Mouse (Mus musculus): ENCODE data around the gene Nktr.
A peak's percentile ranks its signal among the peaks of the same experiment; 100 is the strongest.

The Nktr gene

DNA sequence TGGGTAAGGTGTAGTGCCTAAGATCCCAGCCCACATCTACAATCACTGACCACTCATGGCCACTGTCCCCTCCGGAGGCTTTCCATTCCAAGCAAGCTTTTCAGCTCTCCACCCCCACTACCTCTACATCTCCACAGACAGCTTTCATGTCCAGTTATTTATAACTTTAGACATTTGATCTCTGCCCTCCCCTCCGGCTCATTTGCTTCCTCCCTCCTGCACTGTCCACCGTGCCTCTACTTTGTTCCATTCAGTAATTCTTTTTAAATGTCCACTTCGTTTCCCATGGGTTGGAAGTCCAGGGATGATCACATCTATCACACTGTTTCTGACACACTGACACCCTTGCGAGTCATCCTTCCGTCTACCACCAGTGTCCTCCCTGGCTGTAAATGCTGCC lies 11.2 kb upstream of the Nktr start:
- no peak for DNase-seq (ENCODE audit: low spot score)

DNA sequence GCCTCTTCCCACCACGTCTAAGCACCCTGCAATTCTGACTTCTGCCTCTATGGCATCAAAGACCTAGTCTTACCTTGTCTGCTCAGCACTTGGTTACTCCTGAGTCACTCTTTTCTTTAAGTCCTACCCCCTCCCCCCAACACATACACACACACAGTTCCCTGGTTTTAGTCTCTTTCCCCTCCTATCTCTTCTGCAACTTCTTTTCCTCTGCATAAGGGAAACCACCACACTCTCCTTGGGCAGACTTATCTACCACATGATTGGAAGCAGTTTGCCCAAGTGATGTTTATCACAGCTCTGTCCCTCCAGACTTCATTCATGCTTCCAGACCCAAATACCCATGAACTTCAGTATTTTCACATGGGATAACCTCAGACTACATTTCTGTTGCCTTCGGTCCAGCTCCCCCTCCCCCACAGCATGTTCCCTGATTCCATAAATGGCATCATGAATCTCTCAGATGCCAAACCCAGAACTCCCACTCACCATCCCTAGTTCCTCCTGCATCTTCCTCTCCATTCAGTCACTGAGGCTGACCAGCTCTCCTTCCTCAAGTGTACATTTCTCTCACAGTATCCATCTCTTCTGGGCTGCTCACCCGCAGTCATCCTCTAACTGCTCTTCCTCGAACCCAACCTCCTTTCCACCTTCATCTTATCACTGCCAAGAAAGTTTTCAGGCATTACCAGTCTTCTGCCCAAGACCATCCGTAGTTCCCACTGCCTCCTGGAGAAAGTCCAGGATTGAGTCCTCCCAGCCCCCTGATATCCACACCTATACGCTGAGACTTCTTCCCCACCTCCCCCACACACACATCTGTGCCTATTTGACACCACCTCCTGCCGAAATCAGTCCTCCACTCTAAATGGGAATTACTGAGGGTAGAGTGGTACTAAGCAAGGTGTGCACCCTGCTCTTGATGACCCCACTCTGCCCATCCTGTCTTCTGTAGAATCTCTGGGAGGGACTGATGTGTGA lies 10.2 kb upstream of the Nktr start:
- no peak for DNase-seq (ENCODE audit: low spot score)

DNA sequence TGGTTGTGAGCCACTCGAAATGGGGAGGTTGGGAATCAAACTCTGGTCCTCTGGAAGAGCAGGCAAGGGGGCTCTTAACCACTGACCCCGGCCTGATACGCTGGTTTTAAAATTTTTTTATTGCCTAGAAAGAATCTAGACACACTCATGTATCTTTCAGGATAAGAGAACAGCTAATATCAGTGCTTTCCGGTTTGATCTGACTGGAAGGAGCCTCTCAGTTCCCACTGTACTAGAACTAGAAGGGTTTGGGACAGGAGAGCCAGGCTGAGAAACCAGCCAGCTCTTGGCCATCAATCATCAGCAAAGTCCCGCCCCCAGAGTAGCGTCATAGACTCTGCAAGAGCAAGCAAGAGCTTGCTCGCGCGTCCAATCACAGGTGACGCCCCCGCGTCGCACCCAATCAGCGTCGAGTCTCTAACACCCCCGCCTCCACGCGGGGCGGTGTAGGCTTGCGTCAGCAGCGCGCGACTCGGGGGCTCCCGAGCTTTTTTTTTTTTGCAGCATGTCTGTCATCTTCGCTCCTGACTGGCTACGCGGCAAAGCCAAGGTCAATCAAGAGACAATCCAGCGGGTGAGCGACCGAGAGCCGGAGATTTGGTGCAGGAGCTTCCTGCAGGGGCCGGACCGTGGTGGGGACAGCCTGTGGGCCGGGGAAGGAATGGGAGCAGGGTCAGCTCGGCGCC lies 8.9 kb upstream of the Nktr start, which contains the start of gene Ss18l2:
TSS of gene Ss18l2 (plus strand) at position 432 of the 686 bp plus-strand sequence.
- peak; percentile 98 for DNase-seq (ENCODE audit: low spot score)

DNA sequence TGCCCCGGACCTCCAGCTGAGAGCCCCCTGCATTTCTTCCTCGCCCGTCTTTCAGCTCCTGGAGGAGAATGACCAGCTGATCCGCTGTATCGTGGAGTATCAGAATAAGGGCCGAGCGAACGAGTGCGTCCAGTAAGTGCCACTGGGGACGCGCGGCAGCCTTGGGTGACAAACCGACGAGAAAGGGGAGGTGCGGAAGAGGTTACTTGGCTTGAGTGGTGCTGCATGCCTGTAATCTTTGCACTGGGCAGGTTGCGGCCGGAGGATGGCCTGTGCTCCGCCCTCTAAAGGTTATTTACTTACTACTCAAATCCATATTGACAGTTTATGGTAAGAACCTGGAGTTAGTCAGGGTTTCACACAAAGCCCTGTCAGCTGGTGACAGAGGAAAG lies 8.4 kb upstream of the Nktr start:
- no peak for DNase-seq (ENCODE audit: low spot score)

DNA sequence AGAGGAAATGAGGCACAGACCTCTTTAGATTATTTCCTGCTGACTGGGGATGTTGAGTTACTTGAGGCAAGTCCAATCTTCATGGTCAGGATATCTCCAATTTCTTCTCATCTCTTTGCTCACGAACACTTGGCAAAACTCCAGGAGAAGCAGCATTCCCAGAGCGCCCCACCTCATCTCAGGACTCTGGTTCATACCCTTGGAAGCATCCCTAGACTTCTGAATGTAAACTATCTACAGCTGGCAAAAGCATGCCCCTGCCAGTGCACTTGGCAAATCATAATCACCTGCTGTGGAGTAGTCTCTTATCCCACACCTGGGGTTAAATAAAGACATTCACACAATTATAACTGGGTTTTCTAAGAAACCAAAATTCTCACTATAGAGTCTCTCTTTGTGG lies 1.9 kb upstream of the Nktr start:
- DNase-seq (ENCODE audit: low spot score) = no peak

- DNase-seq (ENCODE audit: low spot score) = no peak
Measured at GRCm38 (mm10) chr9:121718070-121718705, 781 bp upstream of the Nktr start.

DNA sequence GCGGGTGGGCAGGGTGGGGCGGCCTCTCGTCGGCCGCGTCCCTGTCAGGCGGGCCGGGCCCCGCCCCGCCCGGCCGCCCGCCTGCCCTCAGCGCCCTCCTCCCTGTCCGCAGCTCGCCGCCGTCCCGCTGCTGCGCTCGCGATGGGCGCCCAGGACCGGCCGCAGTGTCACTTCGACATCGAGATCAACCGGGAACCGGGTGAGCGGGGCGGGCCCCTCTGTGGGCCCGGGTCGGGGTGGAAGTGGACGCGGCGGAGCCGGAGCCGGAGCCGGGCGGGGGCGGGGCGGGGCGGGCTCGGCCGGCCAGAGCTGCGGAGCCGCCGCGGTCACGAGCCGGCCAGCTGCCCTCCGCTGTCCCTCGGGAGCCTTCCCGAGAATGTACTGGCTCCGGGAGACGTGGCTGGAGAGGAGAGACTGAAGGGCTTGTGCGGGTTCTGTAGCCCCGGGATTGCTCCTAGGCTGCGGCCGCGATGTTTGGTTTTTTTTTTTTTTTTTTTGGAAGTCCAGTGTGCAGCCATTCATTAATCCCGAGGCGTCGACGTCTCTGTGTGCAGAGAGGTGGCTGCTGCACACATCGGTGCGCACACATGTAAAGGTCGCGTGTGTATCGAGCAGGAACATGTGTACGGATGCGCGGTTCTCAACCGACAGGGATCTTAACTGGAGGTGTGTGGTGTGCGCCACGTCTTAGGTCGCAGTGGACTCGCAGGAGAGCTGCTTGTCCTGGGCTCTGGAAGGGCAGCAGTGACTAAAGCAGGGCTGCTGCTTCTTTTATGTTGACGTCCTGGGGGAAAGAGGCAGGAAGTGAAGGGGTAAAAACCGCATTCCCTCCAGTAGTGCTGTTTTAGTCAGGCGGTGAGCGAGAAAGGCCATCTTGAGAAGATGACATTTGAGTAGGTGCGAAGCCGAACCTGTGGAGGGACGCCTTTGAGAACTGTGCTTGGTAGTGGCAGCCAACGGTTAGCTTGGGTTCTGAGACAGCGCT lies 670 bp downstream of the Nktr start:
- no peak for DNase-seq (ENCODE audit: low spot score)

- DNase-seq (ENCODE audit: low spot score) = no peak
Measured at GRCm38 (mm10) chr9:121740490-121740889, 21.5 kb downstream of the Nktr start.

GRCm38 (mm10) chr9:121741168-121741567 lies 22.2 kb downstream of the Nktr start:
- DNase-seq (ENCODE audit: low spot score) = no peak

GRCm38 (mm10) chr9:121744051-121744450 lies 25.1 kb downstream of the Nktr start:
- DNase-seq (ENCODE audit: low spot score) = no peak

- no peak for DNase-seq (ENCODE audit: low spot score)
Measured at GRCm38 (mm10) chr9:121752774-121753173, 33.8 kb downstream of the Nktr start.

GRCm38 (mm10) chr9:121754624-121755023 lies 35.7 kb downstream of the Nktr start:
- DNase-seq (ENCODE audit: low spot score) = no peak

- DNase-seq (ENCODE audit: low spot score) = no peak
Measured at GRCm38 (mm10) chr9:121756785-121757184, 37.8 kb downstream of the Nktr start.

DNA sequence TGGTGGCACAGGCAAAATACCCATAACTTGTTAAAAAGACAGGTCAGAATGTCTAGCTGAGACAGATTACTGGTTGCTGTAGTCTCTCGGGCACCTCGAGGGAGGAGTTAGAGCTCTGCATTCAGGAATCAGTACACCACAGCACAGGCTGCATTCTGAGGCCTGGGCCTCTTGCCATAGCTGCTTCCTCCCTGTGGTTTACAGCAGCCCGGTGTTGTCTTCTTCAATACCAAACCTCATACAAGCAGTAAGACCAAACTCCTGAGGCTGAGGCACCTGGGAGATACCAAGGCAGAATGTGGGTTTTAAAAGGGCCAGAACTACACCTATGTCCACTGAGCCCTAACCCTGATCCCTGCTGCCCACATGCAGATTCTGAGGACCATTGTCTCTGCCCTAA lies 38.5 kb downstream of the Nktr start:
- DNase-seq (ENCODE audit: low spot score) = no peak

DNA sequence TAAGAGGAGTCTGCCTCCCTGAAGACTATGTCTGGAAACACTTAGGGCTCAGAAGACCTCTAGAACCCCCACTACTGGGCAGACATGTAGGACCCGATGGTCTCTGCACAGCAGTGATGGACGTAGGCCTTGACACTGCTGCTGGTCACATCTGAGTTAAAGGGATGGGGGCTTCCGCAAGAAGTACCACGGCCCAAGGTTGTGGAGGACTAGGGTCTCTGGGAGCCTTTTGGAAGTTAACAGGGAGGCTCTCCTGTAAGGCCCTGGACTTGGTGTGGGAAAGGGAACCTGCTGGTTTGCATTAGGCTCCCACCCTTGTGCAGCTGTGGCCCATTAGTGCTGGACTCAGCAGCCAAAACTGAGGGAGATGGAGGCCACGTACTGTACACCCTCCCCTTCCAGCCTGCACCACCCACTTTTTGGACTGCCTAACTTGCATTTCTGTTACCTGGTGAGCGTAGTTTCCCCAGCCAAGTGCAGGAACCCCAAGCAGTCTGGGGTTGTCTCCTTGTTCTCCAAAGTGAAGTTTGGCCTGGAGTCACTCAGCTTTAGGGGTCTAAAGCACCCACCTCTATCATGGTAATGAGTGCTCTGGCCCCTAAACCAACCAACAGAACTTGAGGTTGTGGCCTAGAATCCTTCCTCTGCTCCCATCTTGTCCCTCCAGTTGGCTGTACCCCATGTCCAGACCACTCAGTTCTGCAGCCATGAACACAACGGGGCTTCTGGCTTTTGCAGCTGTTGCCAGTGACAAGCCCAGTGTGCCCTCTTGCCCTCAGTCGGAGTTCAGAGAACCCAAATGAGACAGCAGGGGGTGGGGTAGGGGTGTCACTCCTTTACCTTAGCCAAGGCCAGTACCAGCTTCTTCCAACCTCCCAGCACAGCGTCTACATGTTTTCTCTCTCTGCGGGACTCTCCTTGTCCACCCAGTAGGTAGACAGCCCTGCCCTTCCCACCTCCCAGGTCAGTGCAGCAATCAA lies 39.2 kb downstream of the Nktr start:
- no peak for DNase-seq (ENCODE audit: low spot score)

DNA sequence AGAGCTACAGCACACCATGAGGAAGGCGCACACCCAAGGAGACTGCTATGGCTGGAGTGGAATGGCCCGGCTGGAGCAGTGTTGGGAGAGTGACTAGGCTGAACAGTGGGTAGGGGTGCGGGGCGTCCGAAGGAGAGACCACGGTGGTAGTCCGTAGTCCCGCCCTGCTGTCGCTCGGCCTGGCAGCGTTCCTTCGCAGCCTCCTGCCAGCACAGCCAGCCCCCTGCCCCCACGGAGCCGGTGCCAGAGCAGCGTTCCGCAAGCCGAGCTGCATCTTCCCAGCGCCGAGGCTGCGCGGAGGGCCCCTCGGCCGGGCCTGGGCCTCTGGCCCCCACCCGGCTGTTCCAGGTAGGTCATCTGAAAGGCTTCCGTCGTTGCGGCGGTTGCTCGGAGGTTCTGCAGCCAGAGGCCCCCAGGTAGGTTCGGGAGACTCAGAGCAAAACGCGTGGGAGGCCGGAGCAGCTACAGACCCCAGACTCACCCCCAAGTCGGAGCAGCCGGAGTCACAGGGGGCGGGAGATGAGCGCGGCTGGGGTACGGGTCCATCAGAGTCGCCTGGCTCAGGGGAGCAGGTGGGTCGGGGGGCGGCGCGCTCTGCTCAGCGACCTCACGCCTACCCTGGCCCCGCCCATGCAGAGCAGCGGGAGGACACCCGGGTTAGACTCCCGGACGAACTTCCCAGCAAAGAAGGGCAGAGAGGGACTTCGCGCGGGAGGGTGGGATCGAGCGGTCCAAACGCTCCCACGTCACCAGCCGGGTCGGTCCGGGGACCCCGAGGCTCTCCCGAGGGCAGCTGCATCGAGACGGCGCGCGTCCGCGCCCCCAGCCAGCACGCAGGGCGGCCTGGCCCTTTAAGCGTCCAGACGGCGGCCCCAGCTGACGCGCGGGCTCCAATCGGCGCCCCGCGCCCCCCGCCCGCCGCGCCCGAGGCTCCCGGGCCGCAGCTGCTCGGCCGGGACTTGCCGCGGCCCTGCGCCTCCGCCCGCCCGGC lies 40.4 kb downstream of the Nktr start, which contains the start of gene Zfp651:
TSS of gene Zfp651 (plus strand) at position 240 of the 991 bp plus-strand sequence.
- peak; percentile 59 for DNase-seq (ENCODE audit: low spot score)

- DNase-seq (ENCODE audit: low spot score) = no peak
Measured at GRCm38 (mm10) chr9:121760271-121761090, 41.5 kb downstream of the Nktr start.

- DNase-seq (ENCODE audit: low spot score) = no peak
Measured at GRCm38 (mm10) chr9:121761091-121761665, 42.2 kb downstream of the Nktr start.

All from left cerebral cortex, adult 11 months (tissue).